Mouse (Mus musculus): Measurements from ENCODE around the gene Xdh. TPM values are rescaled to one million over a fixed set of nuclear protein-coding genes. Genes with fewer than 3 reads are reported as not detected.

Gene Xdh
- polyA plus RNA-seq, 1 experiment = 0.33 TPM

- Histone ChIP-seq H3ac (ENCODE audit: control insufficient read depth, insufficient read length, low read depth) (no peak overlapping the region), H3K36me3 (ENCODE audit: control insufficient read depth, insufficient read depth) (no peaks in the 10 kb centered on the region), H3K27me3 (ENCODE audit: control insufficient read depth, insufficient read depth, insufficient read length) (no peaks in the 10 kb centered on the region), H3K79me3 (ENCODE audit: low read depth) (no peaks in the 10 kb centered on the region), H3K79me2 (ENCODE audit: control insufficient read depth, insufficient read depth) (no peaks in the 10 kb centered on the region), H3K4me3 (ENCODE audit: insufficient read depth, poor library complexity, severe bottlenecking) (no peak overlapping the region)
- TF ChIP-seq FOSL1 (IDR thresholded peaks at IDR 0.05; ENCODE audit: insufficient read depth, low read length, poor library complexity, severe bottlenecking) = no peak
- TF ChIP-seq MAX (IDR thresholded peaks at IDR 0.05) = no peak
- TF ChIP-seq USF1 (IDR thresholded peaks at IDR 0.05; ENCODE audit: low read depth) = no peak
- no peak for TF ChIP-seq MYOG (IDR thresholded peaks at IDR 0.05; ENCODE audit: control insufficient read depth, extremely low read depth, insufficient read length)
- TF ChIP-seq CTCF (IDR thresholded peaks at IDR 0.05; ENCODE audit: control insufficient read depth, insufficient read depth, insufficient read length) = no peak
- no peak for TF ChIP-seq MYOD1 (IDR thresholded peaks at IDR 0.05; ENCODE audit: control insufficient read depth, insufficient read length, low read depth)
These were observed 498 bp downstream of the Xdh start for GRCm38 (mm10) chr17:73949498-73949897.

- H3K27me3 ChIP-seq (ENCODE audit: control insufficient read depth, insufficient read depth, insufficient read length) = no peaks in the 10 kb centered on the region
- H3ac ChIP-seq (ENCODE audit: control insufficient read depth, insufficient read length, low read depth) = no peak overlapping the region
- no peaks in the 10 kb centered on the region for H3K36me3 ChIP-seq (ENCODE audit: control insufficient read depth, insufficient read depth)
- no peak overlapping the region for H3K4me3 ChIP-seq (ENCODE audit: insufficient read depth, poor library complexity, severe bottlenecking)
- H3K79me3 ChIP-seq (ENCODE audit: low read depth) = no peaks in the 10 kb centered on the region
- H3K79me2 ChIP-seq (ENCODE audit: control insufficient read depth, insufficient read depth) = no peaks in the 10 kb centered on the region
- TF ChIP-seq CTCF (IDR thresholded peaks at IDR 0.05; ENCODE audit: control insufficient read depth, insufficient read depth, insufficient read length) (no peak), MAX (IDR thresholded peaks at IDR 0.05) (no peak), FOSL1 (IDR thresholded peaks at IDR 0.05; ENCODE audit: insufficient read depth, low read length, poor library complexity, severe bottlenecking) (no peak), MYOG (IDR thresholded peaks at IDR 0.05; ENCODE audit: control insufficient read depth, extremely low read depth, insufficient read length) (no peak), CEBPB (IDR thresholded peaks at IDR 0.05; ENCODE audit: low read depth) (no peak), MYOD1 (IDR thresholded peaks at IDR 0.05; ENCODE audit: control insufficient read depth, insufficient read length, low read depth) (no peak), USF1 (IDR thresholded peaks at IDR 0.05; ENCODE audit: low read depth) (no peak)
These were observed 1.2 kb downstream of the Xdh start for GRCm38 (mm10) chr17:73948801-73949200.

- no peak overlapping the region for H3K4me3 ChIP-seq (ENCODE audit: insufficient read depth, poor library complexity, severe bottlenecking)
- no peaks in the 10 kb centered on the region for H3K36me3 ChIP-seq (ENCODE audit: control insufficient read depth, insufficient read depth)
- no peak overlapping the region for H3ac ChIP-seq (ENCODE audit: control insufficient read depth, insufficient read length, low read depth)
- H3K27me3 ChIP-seq (ENCODE audit: control insufficient read depth, insufficient read depth, insufficient read length) = no peaks in the 10 kb centered on the region
- no peaks in the 10 kb centered on the region for H3K79me3 ChIP-seq (ENCODE audit: low read depth)
- TF ChIP-seq CTCF (IDR thresholded peaks at IDR 0.05; ENCODE audit: control insufficient read depth, insufficient read depth, insufficient read length) = no peak
- TF ChIP-seq CEBPB (IDR thresholded peaks at IDR 0.05; ENCODE audit: low read depth) = no peak
- TF ChIP-seq MAX (IDR thresholded peaks at IDR 0.05) = no peak
- no peak for TF ChIP-seq FOSL1 (IDR thresholded peaks at IDR 0.05; ENCODE audit: insufficient read depth, low read length, poor library complexity, severe bottlenecking)
- no peak for TF ChIP-seq MYOG (IDR thresholded peaks at IDR 0.05; ENCODE audit: control insufficient read depth, extremely low read depth, insufficient read length)
- TF ChIP-seq USF1 (IDR thresholded peaks at IDR 0.05; ENCODE audit: low read depth) = no peak
- no peak for TF ChIP-seq MYOD1 (IDR thresholded peaks at IDR 0.05; ENCODE audit: control insufficient read depth, insufficient read length, low read depth)
- no peaks in the 10 kb centered on the region for H3K79me2 ChIP-seq (ENCODE audit: control insufficient read depth, insufficient read depth)
These were observed 2.0 kb downstream of the Xdh start for GRCm38 (mm10) chr17:73948039-73948438.

- no peaks in the 10 kb centered on the region for H3K36me3 ChIP-seq (ENCODE audit: control insufficient read depth, insufficient read depth)
- H3K4me3 ChIP-seq (ENCODE audit: insufficient read depth, poor library complexity, severe bottlenecking) = no peak overlapping the region
- H3ac ChIP-seq (ENCODE audit: control insufficient read depth, insufficient read length, low read depth) = no peak overlapping the region
- no peaks in the 10 kb centered on the region for H3K79me3 ChIP-seq (ENCODE audit: low read depth)
- H3K79me2 ChIP-seq (ENCODE audit: control insufficient read depth, insufficient read depth) = no peaks in the 10 kb centered on the region
- H3K27me3 ChIP-seq (ENCODE audit: control insufficient read depth, insufficient read depth, insufficient read length) = no peaks in the 10 kb centered on the region
- no peak for TF ChIP-seq USF1 (IDR thresholded peaks at IDR 0.05; ENCODE audit: low read depth)
- TF ChIP-seq CEBPB (IDR thresholded peaks at IDR 0.05; ENCODE audit: low read depth) = no peak
- TF ChIP-seq MAX (IDR thresholded peaks at IDR 0.05) = no peak
- no peak for TF ChIP-seq MYOG (IDR thresholded peaks at IDR 0.05; ENCODE audit: control insufficient read depth, extremely low read depth, insufficient read length)
- no peak for TF ChIP-seq MYOD1 (IDR thresholded peaks at IDR 0.05; ENCODE audit: control insufficient read depth, insufficient read length, low read depth)
- no peak for TF ChIP-seq FOSL1 (IDR thresholded peaks at IDR 0.05; ENCODE audit: insufficient read depth, low read length, poor library complexity, severe bottlenecking)
- no peak for TF ChIP-seq CTCF (IDR thresholded peaks at IDR 0.05; ENCODE audit: control insufficient read depth, insufficient read depth, insufficient read length)
These were observed 3.1 kb downstream of the Xdh start for GRCm38 (mm10) chr17:73946856-73947255.

GRCm38 (mm10) chr17:73944661-73945060 lies 5.3 kb downstream of the Xdh start:
- H3ac ChIP-seq (ENCODE audit: control insufficient read depth, insufficient read length, low read depth) = no peak overlapping the region
- no peaks in the 10 kb centered on the region for H3K79me3 ChIP-seq (ENCODE audit: low read depth)
- H3K36me3 ChIP-seq (ENCODE audit: control insufficient read depth, insufficient read depth) = no peaks in the 10 kb centered on the region
- no peaks in the 10 kb centered on the region for H3K27me3 ChIP-seq (ENCODE audit: control insufficient read depth, insufficient read depth, insufficient read length)
- TF ChIP-seq MYOD1 (IDR thresholded peaks at IDR 0.05; ENCODE audit: control insufficient read depth, insufficient read length, low read depth) (no peak), CEBPB (IDR thresholded peaks at IDR 0.05; ENCODE audit: low read depth) (no peak), USF1 (IDR thresholded peaks at IDR 0.05; ENCODE audit: low read depth) (no peak), MAX (IDR thresholded peaks at IDR 0.05) (no peak), CTCF (IDR thresholded peaks at IDR 0.05; ENCODE audit: control insufficient read depth, insufficient read depth, insufficient read length) (no peak), MYOG (IDR thresholded peaks at IDR 0.05; ENCODE audit: control insufficient read depth, extremely low read depth, insufficient read length) (no peak)
- no peaks in the 10 kb centered on the region for H3K79me2 ChIP-seq (ENCODE audit: control insufficient read depth, insufficient read depth)
- no peak overlapping the region for H3K4me3 ChIP-seq (ENCODE audit: insufficient read depth, poor library complexity, severe bottlenecking)

Measured in C2C12 (cell line).